ENCODE assay signal across 8 mouse cellular contexts in the genomic region with DNA sequence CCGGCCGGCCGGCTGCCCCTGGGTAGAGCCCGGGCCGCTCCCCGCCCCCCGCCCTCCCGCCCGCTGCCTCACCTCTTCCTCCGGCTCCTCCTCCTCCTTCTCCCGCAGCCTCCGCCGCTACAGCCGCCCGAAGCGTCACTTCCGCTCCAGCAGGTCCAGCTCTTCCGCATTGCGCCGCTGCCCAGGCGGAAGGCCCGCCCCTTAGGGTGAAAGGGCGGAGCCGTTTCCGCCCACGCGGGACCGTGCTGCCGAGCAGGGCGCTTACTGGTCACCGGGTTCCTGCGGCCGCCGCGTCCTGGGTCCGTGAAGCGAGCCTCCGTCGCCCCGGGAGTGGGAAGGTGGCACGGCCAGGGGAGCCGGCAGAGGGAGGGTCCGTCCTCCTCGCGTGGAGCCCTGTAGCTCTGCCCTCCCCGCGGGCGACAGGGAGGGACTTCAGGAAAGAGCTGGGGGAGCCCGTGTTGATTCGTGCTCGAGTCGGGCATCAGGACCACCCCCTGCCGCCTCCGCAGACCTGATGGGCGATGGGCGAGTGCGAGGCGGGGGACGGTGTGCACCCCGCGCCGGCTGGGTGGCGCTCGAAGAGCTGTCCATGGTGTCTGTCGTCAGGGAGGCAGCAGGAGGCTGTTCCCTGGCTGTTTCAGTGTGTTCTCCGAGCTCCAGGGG. TPM values are rescaled to one million over a fixed set of nuclear protein-coding genes. Genes with fewer than 3 reads are reported as not detected.
DNase-seq lines count a peak whose midpoint lies in the region; ATAC-seq lines count a peak whose summit lies in the region.

Gene Synj1, minus strand, starts transcription at position 288 of the 663 bp plus-strand sequence.

- H3K4me1 ChIP-seq in hindbrain, embryonic 13.5 days (replicated peaks): peaks cover 28% of the 10 kb centered on the region

- peak; percentile 94 for DNase-seq in NIH3T3 (ENCODE audit: low read depth)
- DNase-seq in cerebellum, postnatal 10 days: peak; percentile 94 to 96
- peak; percentile 86 to 88 for DNase-seq in frontal cortex, postnatal 14 days (ENCODE audit: low spot score in 2 of 2)
- peak; percentile 80 to 91 for DNase-seq in layer of hippocampus, postnatal 25 days (ENCODE audit: extremely low spot score in 1 of 2, low spot score in 1 of 2)
- DNase-seq in lung, postnatal 25 days (ENCODE audit: low spot score): peak; percentile 94
- DNase-seq in retina, embryonic 14.5 days (ENCODE audit: low spot score): peak; percentile 92
- peak; percentile 88 for DNase-seq in thymus, postnatal 4 days

- H3K27me3 ChIP-seq in hindbrain, embryonic 13.5 days: no peaks in the 10 kb centered on the region

- WGBS in hindbrain, embryonic 13.5 days: under 1% methylated on average over 50 of the region's 66 CpGs

- peak within 1 kb of the TSS; percentile 94 for H3K9ac ChIP-seq in hindbrain, embryonic 13.5 days

- H3K9me3 ChIP-seq in hindbrain, embryonic 13.5 days: no peaks in the 10 kb centered on the region

- ATAC-seq in hindbrain, embryonic 13.5 days (ENCODE audit: low FRiP score): peak; percentile 95

- H3K27ac ChIP-seq in hindbrain, embryonic 13.5 days: peak within 1 kb of the TSS; percentile 97

- H3K4me2 ChIP-seq in hindbrain, embryonic 13.5 days: peak within 1 kb of the TSS; percentile 82

- H3K36me3 ChIP-seq in hindbrain, embryonic 13.5 days: peaks cover 22% of the 10 kb centered on the region

- peak within 1 kb of the TSS; percentile 82 for H3K4me3 ChIP-seq in hindbrain, embryonic 13.5 days

RNA-seq across cellular contexts. Expression of gene Synj1, which starts in this region (rescaled TPM):
- 40.5 and 41.4 TPM in 2 replicates for polyA plus RNA-seq in hindbrain, embryonic 13.5 days (2015; fragmentation: Nextera tagmentation; extraction: Ambion mirVana)
- 100 to 1,000 TPM; 388 to 393 TPM for total RNA-seq in layer of hippocampus, postnatal 25 days (2021)

Comparison
In these comparisons a context has a peak if more than half of its experiments do, and no peak if none do; other contexts are left out.
1. Peak in every context shown above with its lines: DNase-seq, ATAC-seq, H3K4me3 ChIP-seq and H3K27ac ChIP-seq.